Mouse (Mus musculus): Measurements from ENCODE around the gene Cd79a. TPM values are rescaled to one million over a fixed set of nuclear protein-coding genes. Genes with fewer than 3 reads are reported as not detected.

Cd79a gene
- total and polyA plus RNA-seq, 3 experiments, result 0.23 to 0.61 TPM; not detected in 1

- H3K27ac ChIP-seq (ENCODE audit: control insufficient read depth, low read depth, low read length), result no peak overlapping the region
- H3K4me1 ChIP-seq (ENCODE audit: control insufficient read depth in 1 of 2, insufficient read depth in 2 of 2, low read length in 2 of 2), result no peaks in the 10 kb centered on the region
- H3K36me3 ChIP-seq (ENCODE audit: control insufficient read depth in 1 of 2, insufficient read depth in 2 of 2, low read length in 2 of 2), result peaks cover 0 to 4% of the 10 kb centered on the region in 2 experiments; a peak in 2 of 4 replicates
- no peak overlapping the region for H3K4me3 ChIP-seq (ENCODE audit: control insufficient read depth in 1 of 2, insufficient read depth in 1 of 2, low read depth in 2 of 2, low read length in 2 of 2)
- TF ChIP-seq MYB (IDR thresholded peaks at IDR 0.05; ENCODE audit: low read depth, low read length), result no peak
- TF ChIP-seq GABPA (IDR thresholded peaks at IDR 0.05; ENCODE audit: low read depth, low read length), result no peak
- no peak for TF ChIP-seq EP300 (IDR thresholded peaks at IDR 0.05; ENCODE audit: low read depth in 1 of 2, low read length in 2 of 2)
- TF ChIP-seq BHLHE40 (IDR thresholded peaks at IDR 0.05; ENCODE audit: borderline replicate concordance, low read depth, low read length), result no peak
- TF ChIP-seq NRF1 (IDR thresholded peaks at IDR 0.05; ENCODE audit: insufficient read depth, low read depth, low read length, poor library complexity, severe bottlenecking), result no peak
- TF ChIP-seq UBTF (IDR thresholded peaks at IDR 0.05; ENCODE audit: borderline replicate concordance, insufficient read depth, low read depth, low read length), result no peak
- TF ChIP-seq USF1 (IDR thresholded peaks at IDR 0.05; ENCODE audit: low read depth, low read length), result no peak
- TF ChIP-seq MAZ (IDR thresholded peaks at IDR 0.05; ENCODE audit: low read depth, low read length), result no peak
- no peak for TF ChIP-seq TBP (IDR thresholded peaks at IDR 0.05; ENCODE audit: low read depth, low read length)
- no peak for TF ChIP-seq JUND (IDR thresholded peaks at IDR 0.05; ENCODE audit: low read depth, low read length)
- H3K9me3 ChIP-seq (replicated peaks; ENCODE audit: insufficient read depth, low read length), result no peaks in the 10 kb centered on the region
- no peaks in the 10 kb centered on the region for H3K27me3 ChIP-seq (ENCODE audit: control insufficient read depth in 1 of 2, insufficient read depth in 2 of 2, low read length in 2 of 2)
- H3K9ac ChIP-seq (ENCODE audit: control insufficient read depth, low read depth, low read length, poor library complexity, severe bottlenecking), result no peak overlapping the region
- no peaks in the 10 kb centered on the region for H3K79me2 ChIP-seq (ENCODE audit: control insufficient read depth, insufficient read depth, low read length, poor library complexity)
- DNase-seq (ENCODE audit: low read depth, low spot score), result no peak
These were observed 15.3 kb downstream of the Cd79a start for GRCm38 (mm10) chr7:24912480-24912879.

GRCm38 (mm10) chr7:24918763-24919323 lies 21.7 kb downstream of the Cd79a start:
- no peaks in the 10 kb centered on the region for H3K4me1 ChIP-seq (ENCODE audit: control insufficient read depth in 1 of 2, insufficient read depth in 2 of 2, low read length in 2 of 2)
- no peak overlapping the region for H3K27ac ChIP-seq (ENCODE audit: control insufficient read depth, low read depth, low read length)
- DNase-seq (ENCODE audit: low read depth, low spot score), result no peak
- no peaks in the 10 kb centered on the region for H3K79me2 ChIP-seq (ENCODE audit: control insufficient read depth, insufficient read depth, low read length, poor library complexity)
- H3K9me3 ChIP-seq (replicated peaks; ENCODE audit: insufficient read depth, low read length), result no peaks in the 10 kb centered on the region
- no peak overlapping the region for H3K4me3 ChIP-seq (ENCODE audit: control insufficient read depth in 1 of 2, insufficient read depth in 1 of 2, low read depth in 2 of 2, low read length in 2 of 2)
- no peaks in the 10 kb centered on the region for H3K27me3 ChIP-seq (ENCODE audit: control insufficient read depth in 1 of 2, insufficient read depth in 2 of 2, low read length in 2 of 2)
- H3K9ac ChIP-seq (ENCODE audit: control insufficient read depth, low read depth, low read length, poor library complexity, severe bottlenecking), result no peak overlapping the region
- H3K36me3 ChIP-seq (ENCODE audit: control insufficient read depth in 1 of 2, insufficient read depth in 2 of 2, low read length in 2 of 2), result peaks cover 0 to 2% of the 10 kb centered on the region in 2 experiments; a peak in 1 of 4 replicates
- no peak for TF ChIP-seq ZMIZ1 (IDR thresholded peaks at IDR 0.05; ENCODE audit: low read depth, low read length)
- TF ChIP-seq ZKSCAN1 (IDR thresholded peaks at IDR 0.05; ENCODE audit: low read depth, low read length), result no peak
- no peak for TF ChIP-seq NELFE (IDR thresholded peaks at IDR 0.05; ENCODE audit: low read depth, low read length)
- TF ChIP-seq SIN3A (IDR thresholded peaks at IDR 0.05; ENCODE audit: low read length), result no peak
- no peak for TF ChIP-seq MAX (IDR thresholded peaks at IDR 0.05; ENCODE audit: low read length)
- no peak for TF ChIP-seq E2F4 (IDR thresholded peaks at IDR 0.05; ENCODE audit: borderline replicate concordance, low read depth, low read length)
- TF ChIP-seq JUND (IDR thresholded peaks at IDR 0.05; ENCODE audit: low read depth, low read length), result no peak
- no peak for TF ChIP-seq USF1 (IDR thresholded peaks at IDR 0.05; ENCODE audit: low read depth, low read length)
- TF ChIP-seq CHD1 (IDR thresholded peaks at IDR 0.05; ENCODE audit: low read depth, low read length), result no peak
- TF ChIP-seq MXI1 (IDR thresholded peaks at IDR 0.05; ENCODE audit: low read depth, low read length), result no peak

Data from MEL (cell line).